Mouse (Mus musculus) heart, embryonic 11.5 days (tissue): ENCODE data around the gene Cyp51. TPM values are rescaled to one million over a fixed set of nuclear protein-coding genes. Genes with fewer than 3 reads are reported as not detected.
A peak's percentile ranks its signal among the peaks of the same experiment; 100 is the strongest.
"Not testable (repeated sequence)": the region's sequence is repeated elsewhere in the genome, so short reads cannot be mapped to it uniquely, and the experiment has no call there.

Experiments
- ATAC-seq: fragments of 200-750 bp; cut with Nextera tagmentation; replicated peaks from 2 replicates; pipeline ENCODE4 v1.8.0; 2017; ENCODE audit warnings: moderate library complexity; ENCODE audit not compliant: insufficient number of reproducible peaks, low FRiP score, low TSS enrichment
- H3K27ac ChIP-seq: fragments of 300-500 bp; sonication (generic); 2 replicates; pipeline ENCODE4 v1.5.1; 2014; ENCODE audit warnings: mild to moderate bottlenecking, low read depth, low read length
- H3K27me3 ChIP-seq: fragments of 300-500 bp; sonication (generic); 2 replicates; pipeline ENCODE4 v1.6.1; 2014; ENCODE audit warnings: mild to moderate bottlenecking, low read length, mixed read lengths; ENCODE audit not compliant: control insufficient read depth, insufficient read depth
- H3K36me3 ChIP-seq: fragments of 300-500 bp; sonication (generic); 2 replicates; pipeline ENCODE4 v1.6.1; 2014; ENCODE audit warnings: mild to moderate bottlenecking, low read length, moderate library complexity, mixed read lengths; ENCODE audit not compliant: control insufficient read depth, insufficient read depth
- H3K4me1 ChIP-seq: fragments of 300-500 bp; sonication (generic); 2 replicates; pipeline ENCODE4 v1.6.1; 2014; ENCODE audit warnings: low read length; ENCODE audit not compliant: control insufficient read depth, insufficient read depth
- H3K4me2 ChIP-seq: fragments of 300-500 bp; sonication (generic); 2 replicates; pipeline ENCODE4 v1.6.1; 2014; ENCODE audit warnings: mild to moderate bottlenecking, moderate library complexity
- H3K4me3 ChIP-seq: fragments of 300-500 bp; sonication (generic); 2 replicates; pipeline ENCODE4 v1.5.1; 2014; ENCODE audit warnings: low read depth, low read length
- H3K9ac ChIP-seq: fragments of 300-500 bp; sonication (generic); 2 replicates; pipeline ENCODE4 v1.6.1; 2014; ENCODE audit warnings: mild to moderate bottlenecking, low read depth, low read length, moderate library complexity
- H3K9me3 ChIP-seq: fragments of 300-500 bp; sonication (generic); replicated peaks from 2 replicates; pipeline ENCODE4 v1.6.1; 2016; ENCODE audit warnings: low read length; ENCODE audit not compliant: control insufficient read depth
- WGBS: fragments of 180-500 bp; shearing (Covaris S2); extraction: QIAGEN DNeasy Blood & Tissue Kit; methylation state at CpG from one replicate; pipeline ENCODE4 v1.1.7; 2014; ENCODE audit not compliant: insufficient replicate concordance; 5-methylcytosine and 5-hydroxymethylcytosine counted together
- polyA plus RNA-seq: library from polyadenylated mRNA; unstranded; fragments of >200 nt; fragmentation: Nextera tagmentation; extraction: Ambion mirVana; gene quantifications from 2 replicates; pipeline ENCODE4 v1.2.1, GENCODE M21; 2014

Cyp51 gene
- polyA plus RNA-seq: 54.7 and 61.2 TPM in 2 replicates

DNA sequence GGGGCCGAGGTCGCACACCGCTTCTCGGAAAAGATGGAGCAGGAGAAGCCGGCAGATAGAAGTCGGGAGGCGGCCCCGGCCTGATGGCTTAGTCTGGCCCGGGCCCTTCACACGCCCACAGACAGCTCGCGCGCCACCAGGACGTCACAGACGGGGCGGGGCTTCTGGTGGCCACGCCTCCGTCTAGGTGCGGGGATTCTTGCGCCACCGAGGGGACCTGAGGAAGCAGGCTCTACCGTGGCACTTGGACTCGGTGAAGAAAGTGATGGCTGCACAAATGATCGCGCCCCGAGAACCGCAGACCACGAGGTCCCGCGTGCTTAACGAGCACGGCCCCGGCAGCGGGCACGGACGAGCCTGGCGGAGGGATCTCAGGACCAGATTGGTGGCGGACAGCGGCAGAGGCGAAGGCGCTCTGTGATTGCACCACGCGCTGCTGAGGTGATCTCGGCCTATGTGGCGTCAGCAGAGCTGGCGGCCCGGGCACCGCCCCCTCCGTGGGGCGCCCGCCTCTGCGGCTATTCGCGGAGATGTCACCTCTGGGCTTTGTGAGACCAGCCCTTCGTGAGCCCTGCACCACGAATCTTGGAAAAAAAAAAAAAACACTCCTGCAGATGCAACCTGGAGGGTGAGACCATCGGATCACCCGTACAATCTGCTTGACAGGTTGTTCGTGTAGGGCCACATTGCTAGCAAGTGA lies at the start of gene Cyp51:
Gene Cyp51, minus strand, starts transcription at position 406 of the 700 bp plus-strand sequence.
- Histone ChIP-seq H3K4me3 (peak within 1 kb of the TSS; percentile 98), H3K4me1 (no peaks in the 10 kb centered on the region), H3K36me3 (peaks cover 20% of the 10 kb centered on the region), H3K27me3 (no peaks in the 10 kb centered on the region), H3K4me2 (peak within 1 kb of the TSS; percentile 82), H3K27ac (peak within 1 kb of the TSS; percentile 93), H3K9ac (peak within 1 kb of the TSS; percentile 85), H3K9me3 (no peaks in the 10 kb centered on the region)
- under 1% methylated on average over 57 of the region's 59 CpGs for WGBS
- peak; percentile 99 for ATAC-seq

DNA sequence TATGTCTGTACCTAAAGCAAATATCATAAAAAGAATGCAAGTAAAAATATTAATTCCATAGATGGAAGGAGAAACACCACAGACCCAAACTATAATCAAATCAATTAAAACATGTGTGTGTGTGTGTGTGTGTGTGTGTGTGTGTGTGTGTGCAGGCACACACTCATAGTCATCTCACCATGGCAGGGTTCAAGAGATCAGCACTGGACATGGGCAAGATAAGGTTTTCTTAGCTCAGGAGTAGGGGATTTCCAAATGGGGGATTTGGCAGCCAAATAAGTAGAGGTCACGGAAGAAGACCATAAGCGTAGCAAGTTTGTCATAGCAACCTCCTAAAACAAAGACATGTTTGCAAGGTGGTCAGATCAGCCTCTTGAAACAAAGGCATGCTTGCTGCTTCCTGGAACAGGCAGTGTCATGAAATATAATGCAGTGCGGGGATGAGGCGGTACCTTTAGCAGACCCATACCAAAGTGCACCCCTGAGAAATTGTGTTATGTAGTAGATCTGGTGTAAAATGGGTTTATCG lies 8.1 kb upstream of the Cyp51 start:
- no peaks in the 10 kb centered on the region for H3K27me3 ChIP-seq
- H3K9ac ChIP-seq: no peak overlapping the region
- no peaks in the 10 kb centered on the region for H3K36me3 ChIP-seq
- no peaks in the 10 kb centered on the region for H3K4me1 ChIP-seq
- no peak overlapping the region for H3K4me2 ChIP-seq
- H3K9me3 ChIP-seq: no peaks in the 10 kb centered on the region
- H3K4me3 ChIP-seq: no peak overlapping the region
- no peak for ATAC-seq
- no peak overlapping the region for H3K27ac ChIP-seq
- WGBS: 88% methylated on average over 5 of the region's 5 CpGs

DNA sequence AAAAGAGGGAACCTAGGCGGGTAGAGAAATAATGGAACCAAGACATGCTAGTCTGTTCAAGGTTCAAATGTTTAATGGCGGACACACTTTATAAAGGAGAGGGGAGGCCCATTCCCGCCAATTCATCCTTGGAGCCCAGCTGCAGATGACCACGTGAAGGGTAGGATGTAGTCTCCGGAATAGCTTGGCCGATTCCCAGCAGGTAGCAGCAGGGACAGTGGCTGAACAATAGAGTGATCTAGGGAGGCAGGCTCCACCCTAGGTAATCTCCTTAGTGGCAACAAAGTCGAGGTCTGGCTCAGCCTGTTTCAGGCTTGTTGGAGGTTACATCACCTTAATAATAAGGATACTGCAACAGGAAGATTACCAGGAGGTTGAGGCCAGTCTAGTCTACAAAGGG lies 2.5 kb upstream of the Cyp51 start:
- H3K9me3 ChIP-seq, H3K27me3 ChIP-seq, H3K27ac ChIP-seq, H3K4me3 ChIP-seq, H3K4me1 ChIP-seq, H3K4me2 ChIP-seq, H3K9ac ChIP-seq, ATAC-seq, H3K36me3 ChIP-seq: not testable (repeated sequence)
- WGBS: 65% methylated on average over 7 of the region's 7 CpGs

DNA sequence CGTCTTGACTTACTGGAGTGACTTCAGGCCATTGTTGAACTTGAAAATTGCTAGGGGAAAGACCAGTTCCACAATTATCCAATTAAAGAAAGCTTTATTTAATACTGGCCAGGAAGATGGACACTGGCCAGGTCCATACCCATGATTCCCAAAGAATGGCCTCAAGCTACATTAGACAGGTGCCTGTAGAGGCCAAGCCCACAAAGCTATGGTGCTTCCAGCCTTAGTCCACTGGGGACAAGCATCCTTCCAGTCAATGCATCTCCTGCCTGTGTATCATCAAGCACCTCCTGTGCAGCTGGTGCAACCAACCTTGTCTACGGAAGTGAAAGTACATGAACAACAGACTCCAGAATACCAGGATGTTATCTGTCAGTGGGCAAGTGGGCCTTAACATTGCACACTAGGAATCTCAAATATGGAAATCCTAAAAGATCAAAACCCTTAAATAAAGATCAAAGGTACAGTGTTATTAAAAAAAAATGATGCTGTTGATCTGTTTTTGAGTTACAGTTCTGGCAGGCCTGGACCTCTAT lies 1.2 kb upstream of the Cyp51 start:
- Histone ChIP-seq H3K4me2 (no peak overlapping the region), H3K4me1 (no peaks in the 10 kb centered on the region), H3K36me3 (peaks cover 11% of the 10 kb centered on the region), H3K27me3 (no peaks in the 10 kb centered on the region), H3K9ac (no peak overlapping the region), H3K27ac (no peak overlapping the region), H3K4me3 (no peak overlapping the region), H3K9me3 (no peaks in the 10 kb centered on the region)
- no peak for ATAC-seq
- 86% methylated on average over 2 of the region's 2 CpGs for WGBS

DNA sequence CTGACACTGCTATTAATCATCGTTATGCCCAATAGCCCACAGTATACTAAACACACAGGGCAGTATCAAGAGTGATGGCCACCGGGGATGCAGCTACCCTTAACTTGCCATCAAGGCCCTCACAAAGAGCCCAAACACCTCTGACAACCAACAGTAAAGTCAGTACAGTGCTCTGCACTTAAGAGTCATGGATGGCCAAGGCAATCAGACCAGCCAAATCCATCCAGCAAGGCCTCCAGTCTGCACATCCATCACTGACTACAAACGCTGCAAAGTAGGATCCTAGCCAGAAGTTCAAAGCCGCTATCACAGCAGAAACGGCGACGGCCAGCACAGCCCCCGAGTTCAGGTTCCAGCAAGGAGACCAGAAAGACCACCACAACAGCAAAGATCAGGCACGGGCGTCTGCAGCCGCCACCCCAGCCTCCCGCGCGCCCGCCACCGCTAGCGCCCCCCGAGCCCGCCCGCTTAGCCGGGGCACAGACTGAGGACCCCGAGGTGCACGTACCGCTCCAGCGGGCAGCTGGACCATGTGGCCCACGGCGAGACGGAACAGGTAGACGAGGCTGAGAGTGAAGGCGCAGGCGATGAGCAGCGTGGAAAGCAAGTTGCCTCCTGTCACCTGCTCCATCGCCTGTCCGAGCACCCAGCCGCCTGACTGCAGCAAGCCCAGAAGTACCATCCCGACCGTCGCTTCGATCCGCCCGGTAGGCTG lies 763 bp downstream of the Cyp51 start:
- Histone ChIP-seq H3K36me3 (peaks cover 23% of the 10 kb centered on the region), H3K4me2 (peak overlapping the region; percentile 82), H3K27ac (peak overlapping the region; percentile 93), H3K27me3 (no peaks in the 10 kb centered on the region), H3K4me3 (peak overlapping the region; percentile 98), H3K9ac (peak overlapping the region; percentile 85), H3K9me3 (no peaks in the 10 kb centered on the region), H3K4me1 (no peaks in the 10 kb centered on the region)
- peak; percentile 29 for ATAC-seq
- WGBS: 2% methylated on average over 41 of the region's 41 CpGs

DNA sequence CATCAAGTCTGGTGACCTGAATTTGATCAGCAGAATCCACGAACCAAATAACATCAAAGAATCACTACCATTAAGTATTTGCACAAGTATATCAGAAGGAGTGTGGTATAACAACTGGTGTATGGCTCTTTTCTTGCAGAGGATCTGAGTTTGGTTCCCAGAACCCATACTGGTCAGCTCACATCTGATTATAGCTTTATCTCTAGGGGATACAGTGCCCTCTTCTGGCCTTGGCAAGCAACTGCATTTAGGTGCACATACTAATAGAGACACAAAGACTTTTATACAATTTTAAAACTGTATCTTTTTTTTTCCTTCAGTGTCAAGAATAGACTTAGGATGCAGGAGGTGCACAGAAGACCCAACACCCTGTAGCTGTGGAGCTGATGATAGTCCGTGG lies 2.8 kb downstream of the Cyp51 start:
- ATAC-seq: no peak
- H3K36me3 ChIP-seq: peaks cover 23% of the 10 kb centered on the region
- H3K4me1 ChIP-seq: no peaks in the 10 kb centered on the region
- no peaks in the 10 kb centered on the region for H3K9me3 ChIP-seq
- WGBS: 93% methylated on average over 2 of the region's 2 CpGs
- no peak overlapping the region for H3K9ac ChIP-seq
- H3K27me3 ChIP-seq: no peaks in the 10 kb centered on the region
- H3K27ac ChIP-seq: no peak overlapping the region
- no peak overlapping the region for H3K4me3 ChIP-seq
- no peak overlapping the region for H3K4me2 ChIP-seq

DNA sequence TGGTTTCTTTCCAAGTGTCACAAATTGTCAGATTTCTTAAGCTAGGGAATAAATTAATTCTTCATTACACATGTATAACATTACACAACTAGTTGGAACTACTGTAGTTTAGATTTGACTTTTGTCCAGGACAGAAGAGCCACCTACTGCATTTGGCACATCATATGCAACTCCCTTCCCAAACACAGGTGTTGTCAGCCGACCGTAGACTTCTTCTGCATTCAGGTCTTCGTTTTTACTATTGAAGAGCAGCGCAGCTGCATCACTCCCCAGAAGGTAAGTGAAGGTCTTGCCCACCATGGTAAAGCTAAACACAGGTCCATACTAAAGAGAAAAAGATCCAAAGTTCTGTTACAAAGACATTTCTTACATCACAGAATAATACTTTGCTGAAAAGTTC lies 3.5 kb downstream of the Cyp51 start:
- 94% methylated on average over 4 of the region's 4 CpGs for WGBS
- Histone ChIP-seq H3K36me3 (peaks cover 23% of the 10 kb centered on the region), H3K27me3 (no peaks in the 10 kb centered on the region), H3K4me2 (no peak overlapping the region), H3K4me3 (no peak overlapping the region), H3K4me1 (no peaks in the 10 kb centered on the region), H3K9ac (no peak overlapping the region), H3K27ac (no peak overlapping the region), H3K9me3 (no peaks in the 10 kb centered on the region)
- no peak for ATAC-seq

DNA sequence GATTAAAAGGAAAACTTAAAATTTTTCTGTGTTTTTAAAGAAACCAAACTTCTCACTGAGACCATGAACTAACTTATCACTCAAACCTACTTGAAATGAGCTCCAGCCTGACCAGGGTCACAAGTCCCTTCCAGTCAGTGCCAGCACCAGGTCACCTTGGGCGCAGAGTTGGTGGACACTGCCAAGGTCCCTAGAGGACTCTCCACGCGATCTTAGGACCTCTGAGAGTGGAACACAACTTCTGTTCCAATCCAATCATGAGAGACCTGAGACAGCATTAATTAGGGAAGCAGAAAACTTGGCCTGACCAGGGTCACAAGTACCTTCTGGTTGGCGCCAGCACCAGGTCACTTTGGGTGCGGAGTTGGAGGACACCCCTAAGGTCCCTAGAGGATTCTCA lies 10.1 kb downstream of the Cyp51 start:
- no peak overlapping the region for H3K4me3 ChIP-seq
- H3K4me1 ChIP-seq: no peaks in the 10 kb centered on the region
- H3K9me3 ChIP-seq: no peaks in the 10 kb centered on the region
- WGBS: 92% methylated on average over 5 of the region's 5 CpGs
- no peak overlapping the region for H3K9ac ChIP-seq
- no peak overlapping the region for H3K4me2 ChIP-seq
- H3K36me3 ChIP-seq: peaks cover 19% of the 10 kb centered on the region
- no peaks in the 10 kb centered on the region for H3K27me3 ChIP-seq
- ATAC-seq: no peak
- H3K27ac ChIP-seq: no peak overlapping the region
